11 mouse cellular contexts compared by ENCODE assay signal in the genomic region with DNA sequence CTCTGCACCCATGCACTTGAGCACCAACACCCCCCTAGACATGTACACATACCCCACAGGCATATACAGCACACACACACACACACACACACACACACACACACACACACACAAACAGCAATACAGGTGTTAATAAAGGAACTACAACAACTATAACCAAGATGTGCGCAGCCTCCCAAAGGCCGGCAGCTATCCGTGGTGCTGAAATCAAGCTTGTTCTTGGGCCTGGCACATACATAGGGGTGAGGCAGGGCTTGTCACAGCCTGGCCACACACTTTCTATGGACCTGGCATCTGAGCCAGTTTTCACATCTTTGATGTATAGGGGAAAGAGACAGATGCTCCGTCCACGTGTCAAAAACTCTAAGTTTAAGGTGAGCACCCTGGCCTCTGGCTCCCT. TPM values are rescaled to one million over a fixed set of nuclear protein-coding genes. Genes with fewer than 3 reads are reported as not detected.
DNase-seq lines count a peak whose midpoint lies in the region; TF ChIP-seq lines count a peak whose summit lies in the region.
"Had no signal": no experiment of that assay in that cellular context is flagged by ENCODE, and none has a peak within 500 bp of the region (broad histone marks: within the 10 kb centered on the region; RNA-seq: fewer than 3 reads in every experiment).

No protein-coding gene starts in this region.

- WGBS in thymus, adult 2 months, result 28% methylated on average over 5 of the region's 5 CpGs

- no peak overlapping the region for H3K27ac ChIP-seq in thymus, adult 2 months (ENCODE audit: control insufficient read depth, insufficient read depth, low read length)
- H3K27ac ChIP-seq: liver, embryonic 15.5 days had no signal

- intact Hi-C loops in heart, postnatal 10 days (cut with DNase I), result loop anchor here (5.0 kb wide), 1 partner anchor 36 kb away; a partner anchor contains a TSS

- H3K27me3 ChIP-seq in thymus, adult 2 months (ENCODE audit: control insufficient read depth, insufficient read depth, low read length), result no peaks in the 10 kb centered on the region

- TF ChIP-seq CTCF in thymus, adult 2 months (IDR thresholded peaks at IDR 0.05; ENCODE audit: borderline replicate concordance, control insufficient read depth, extremely low read depth, insufficient read depth, low read length, poor library complexity), result no peak

- no peak for TF ChIP-seq POLR2A in thymus, adult 2 months (IDR thresholded peaks at IDR 0.05; ENCODE audit: control insufficient read depth, extremely low read depth, insufficient read depth, low read length, poor library complexity)

- DNase-seq in heart, postnatal 10 days, result peak; percentile 53 to 71
- no peak for DNase-seq in heart, adult 11 months
- peak; percentile 26 for DNase-seq in thymus, adult 2 months
- no peak for DNase-seq in thymus, postnatal 36 days
- peak; percentile 46 for DNase-seq in induced T-regulatory cell, adult 2 months (ENCODE audit: low read depth)
- peak; percentile 32 for DNase-seq in thymus, postnatal 14 days
- DNase-seq in left cerebral cortex, adult 11 months (ENCODE audit: low spot score), result no peak
- DNase-seq in cerebellum, adult 11-12 months, result no peak

- H3K4me3 ChIP-seq in thymus, adult 2 months (ENCODE audit: control insufficient read depth, insufficient read depth, low read length), result no peak overlapping the region
- H3K4me3 ChIP-seq: erythroblast, embryonic 14.5 days; liver, embryonic 15.5 days had no signal

- no peaks in the 10 kb centered on the region for H3K4me1 ChIP-seq in thymus, adult 2 months (replicated peaks; ENCODE audit: control insufficient read depth, insufficient read depth, low read length)
- H3K4me1 ChIP-seq: liver, embryonic 15.5 days had no signal

- no peaks in the 10 kb centered on the region for H3K36me3 ChIP-seq in thymus, adult 2 months (ENCODE audit: control insufficient read depth, insufficient read depth, low read length)
- H3K36me3 ChIP-seq: liver, embryonic 15.5 days had no signal

RNA-seq across cellular contexts. Expression of a gene that starts 36.7 kb away (rescaled TPM):
- total RNA-seq in heart, postnatal 10 days (2021), result under 1 TPM; 0.24 to 0.25 TPM
- polyA plus RNA-seq in thymus, adult 2 months (2012; rRNA removed), result 0.06 and 0.28 TPM in 2 replicates
- total RNA-seq: heart, postnatal 25 days had no signal
- polyA plus RNA-seq: erythroblast, embryonic 14.5 days had no signal

RNA-seq across cellular contexts. Expression of a gene that starts 44.3 kb away (rescaled TPM):
- total RNA-seq in heart, postnatal 10 days (2021), result 100 to 1,000 TPM; 304 to 329 TPM
- polyA plus RNA-seq in thymus, adult 2 months (2012; rRNA removed), result 73.6 and 96.8 TPM in 2 replicates

Comparison
In these comparisons a context has a peak if more than half of its experiments do, and no peak if none do; other contexts are left out.
1. DNase-seq: peak in heart, postnatal 10 days (2 of 2), thymus, adult 2 months (single experiment), induced T-regulatory cell, adult 2 months (single experiment) and thymus, postnatal 14 days (single experiment); none in heart, adult 11 months (single experiment), thymus, postnatal 36 days (0 of 2), left cerebral cortex, adult 11 months (single experiment) and cerebellum, adult 11-12 months (single experiment).